Mouse (Mus musculus): ENCODE results near the gene St6galnac3.

GRCm38 (mm10) chr3:153744447-153744846, 19.5 kb upstream of the St6galnac3 start:
- TF ChIP-seq POLR2A (IDR thresholded peaks at IDR 0.05; ENCODE audit: borderline replicate concordance, extremely low read depth, insufficient read depth, insufficient read length, poor library complexity, severe bottlenecking) (no peak), CTCF (IDR thresholded peaks at IDR 0.05; ENCODE audit: borderline replicate concordance, extremely low read depth, insufficient read depth, insufficient read length) (no peak)
